Mouse (Mus musculus): ENCODE measurements around the gene Clec2g.
"Not testable (repeated sequence)": the region's sequence is repeated elsewhere in the genome, so short reads cannot be mapped to it uniquely, and the experiment has no call there.

Clec2g gene

GRCm38 (mm10) chr6:128934081-128934480 lies at the start of gene Clec2g:
Clec2g (plus strand) TSS chr6:128934381.
- DNase-seq = not testable (repeated sequence)

- DNase-seq = not testable (repeated sequence)
These were observed 46.9 kb upstream of the Clec2g start, which contains the start of gene Clec2i for GRCm38 (mm10) chr6:128887091-128887790. Clec2i (plus strand) TSS chr6:128887588.

- no peak for DNase-seq
These were observed 45.3 kb upstream of the Clec2g start for GRCm38 (mm10) chr6:128888834-128889233.

GRCm38 (mm10) chr6:128890948-128891355 lies 43.2 kb upstream of the Clec2g start, which contains the start of gene BC035044:
BC035044 (minus strand) TSS chr6:128891126.
- no peak for DNase-seq

- no peak for DNase-seq
These were observed 38.7 kb upstream of the Clec2g start for GRCm38 (mm10) chr6:128895404-128896001.

- DNase-seq = no peak
These were observed 34.1 kb upstream of the Clec2g start for GRCm38 (mm10) chr6:128900044-128900443.

GRCm38 (mm10) chr6:128900796-128901552 lies 33.2 kb upstream of the Clec2g start:
- not testable (repeated sequence) for DNase-seq

- no peak for DNase-seq
These were observed 20.5 kb upstream of the Clec2g start for GRCm38 (mm10) chr6:128913598-128914254.

- DNase-seq = no peak
These were observed 16.9 kb upstream of the Clec2g start for GRCm38 (mm10) chr6:128917322-128917721.

- no peak for DNase-seq
These were observed 1.1 kb upstream of the Clec2g start for GRCm38 (mm10) chr6:128933050-128933449.

- not testable (repeated sequence) for DNase-seq
These were observed 1.9 kb downstream of the Clec2g start for GRCm38 (mm10) chr6:128935889-128936665.

- DNase-seq = no peak
These were observed 7.7 kb downstream of the Clec2g start for GRCm38 (mm10) chr6:128941646-128942421.

- no peak for DNase-seq
These were observed 11.4 kb downstream of the Clec2g start for GRCm38 (mm10) chr6:128945564-128945963.

- DNase-seq = no peak
These were observed 26.9 kb downstream of the Clec2g start for GRCm38 (mm10) chr6:128961110-128961509.

- not testable (repeated sequence) for DNase-seq
These were observed 27.9 kb downstream of the Clec2g start for GRCm38 (mm10) chr6:128962108-128962507.

GRCm38 (mm10) chr6:128964519-128964918 lies 30.3 kb downstream of the Clec2g start:
- no peak for DNase-seq

GRCm38 (mm10) chr6:128968463-128968862 lies 34.3 kb downstream of the Clec2g start:
- DNase-seq = no peak

- DNase-seq = no peak
These were observed 35.6 kb downstream of the Clec2g start for GRCm38 (mm10) chr6:128969741-128970140.

- DNase-seq = not testable (repeated sequence)
These were observed 36.6 kb downstream of the Clec2g start for GRCm38 (mm10) chr6:128970508-128971393.

GRCm38 (mm10) chr6:128971394-128972039 lies 37.3 kb downstream of the Clec2g start:
- DNase-seq = no peak

Data from kidney, postnatal 25 days (tissue).